Mouse (Mus musculus): ENCODE data around the gene Arid3c.

Gene Arid3c

GRCm38 (mm10) chr4:41676248-41677005 lies 54.5 kb downstream of the Arid3c start:
- no peak for DNase-seq
